21 mouse cellular contexts compared by ENCODE assay signal in genomic region chr7:44726343-44726742, GRCm38 (mm10). TPM values are rescaled to one million over a fixed set of nuclear protein-coding genes. Genes with fewer than 3 reads are reported as not detected.
DNase-seq lines count a peak whose midpoint lies in the region; ATAC-seq and TF ChIP-seq lines count a peak whose summit lies in the region.
"Had no signal": no experiment of that assay in that cellular context is flagged by ENCODE, and none has a peak within 500 bp of the region (broad histone marks: within the 10 kb centered on the region; RNA-seq: fewer than 3 reads in every experiment).

No protein-coding gene starts in this region.

- H3K27me3 ChIP-seq in lung, postnatal 0 days (replicated peaks; ENCODE audit: insufficient read depth, low read length) = no peaks in the 10 kb centered on the region
- H3K27me3 ChIP-seq: forebrain, embryonic 15.5 days; kidney, embryonic 15.5 days; limb, embryonic 13.5 days; lung, embryonic 15.5 days had no signal

- H3K36me3 ChIP-seq in lung, postnatal 0 days (ENCODE audit: insufficient read depth, low read length) = no peaks in the 10 kb centered on the region
- H3K36me3 ChIP-seq: forebrain, embryonic 15.5 days; heart, embryonic 13.5 days; hindbrain, embryonic 13.5 days; kidney, embryonic 15.5 days; limb, embryonic 13.5 days; lung, embryonic 15.5 days had no signal

- no peak for TF ChIP-seq EP300 in lung, postnatal 0 days (IDR thresholded peaks at IDR 0.05)

- H3K9me3 ChIP-seq in lung, postnatal 0 days (ENCODE audit: low read length) = no peaks in the 10 kb centered on the region
- H3K9me3 ChIP-seq: forebrain, embryonic 15.5 days; hindbrain, embryonic 13.5 days; kidney, embryonic 15.5 days; limb, embryonic 13.5 days; lung, embryonic 15.5 days had no signal

- WGBS in lung, postnatal 0 days = 53% methylated on average over 6 of the region's 6 CpGs
- WGBS in lung, adult 2 months = 44% methylated on average over 6 of the region's 6 CpGs

- no peak overlapping the region for H3K4me3 ChIP-seq in lung, postnatal 0 days (ENCODE audit: low read depth, low read length)
- no peak overlapping the region for H3K4me3 ChIP-seq in lung, adult 2 months (replicated peaks; ENCODE audit: extremely low read depth, low read depth, low read length)
- H3K4me3 ChIP-seq: forebrain, embryonic 15.5 days; heart, embryonic 13.5 days; hindbrain, embryonic 13.5 days; kidney, embryonic 15.5 days; limb, embryonic 13.5 days; lung, embryonic 15.5 days had no signal

- no peak overlapping the region for H3K9ac ChIP-seq in lung, postnatal 0 days (replicated peaks; ENCODE audit: low read depth)
- H3K9ac ChIP-seq: forebrain, embryonic 15.5 days; heart, embryonic 13.5 days; hindbrain, embryonic 13.5 days; kidney, embryonic 15.5 days; limb, embryonic 13.5 days; lung, embryonic 15.5 days had no signal

- no peak for TF ChIP-seq POLR2A in lung, adult 2 months (IDR thresholded peaks at IDR 0.05; ENCODE audit: borderline replicate concordance, extremely low read depth, low read depth, low read length)

- H3K4me1 ChIP-seq in lung, postnatal 0 days (ENCODE audit: insufficient read depth, low read depth, low read length) = no peaks in the 10 kb centered on the region
- no peaks in the 10 kb centered on the region for H3K4me1 ChIP-seq in lung, adult 2 months (ENCODE audit: control insufficient read depth, insufficient read depth, low read length)
- H3K4me1 ChIP-seq: forebrain, embryonic 15.5 days; heart, embryonic 13.5 days; kidney, embryonic 15.5 days; limb, embryonic 13.5 days had no signal

- peak; percentile 24 to 38 for DNase-seq in cerebellum, postnatal 10 days
- DNase-seq in lung, postnatal 0 days (ENCODE audit: low spot score) = peak; percentile 45
- no peak for DNase-seq in lung, adult 2 months
- no peak for DNase-seq in yolk sac, embryonic 10.5 days (ENCODE audit: low spot score)
- DNase-seq in embryo, embryonic 11 days = no peak
- DNase-seq: adrenal gland, adult 2 months; cerebellum, postnatal 36 days; gastrocnemius, postnatal 36 days had no signal

- no peak for ATAC-seq in cerebellum, adult (ENCODE audit: insufficient number of reproducible peaks, low FRiP score, low TSS enrichment)
- no peak for ATAC-seq in lung, postnatal 0 days
- ATAC-seq in CD4-positive, CD25-positive, alpha-beta regulatory T cell, adult 4 months = peak; percentile 82
- ATAC-seq in megakaryocyte-erythroid progenitor cell, adult 5-6 weeks (replicated peaks; ENCODE audit: low FRiP score, low TSS enrichment, poor library complexity, severe bottlenecking) = 0 out of 2 replicates have a peak, but pooled peaks have one; percentile 22
- ATAC-seq: forebrain, embryonic 15.5 days; midbrain, embryonic 16.5 days had no signal

- TF ChIP-seq CTCF in lung, postnatal 0 days (IDR thresholded peaks at IDR 0.05) = no peak
- TF ChIP-seq CTCF in lung, adult 2 months (IDR thresholded peaks at IDR 0.05; ENCODE audit: insufficient read depth, low read length) = no peak

- no peak overlapping the region for H3K27ac ChIP-seq in lung, postnatal 0 days (ENCODE audit: low read length)
- H3K27ac ChIP-seq: forebrain, embryonic 15.5 days; heart, embryonic 13.5 days; hindbrain, embryonic 13.5 days; kidney, embryonic 15.5 days; limb, embryonic 13.5 days; stomach, postnatal 0 days had no signal

- H3K4me2 ChIP-seq in lung, postnatal 0 days (replicated peaks; ENCODE audit: low read depth, low read length) = no peak overlapping the region
- H3K4me2 ChIP-seq: forebrain, embryonic 15.5 days; heart, embryonic 13.5 days; hindbrain, embryonic 13.5 days; kidney, embryonic 15.5 days; limb, embryonic 13.5 days; lung, embryonic 15.5 days had no signal

RNA-seq across cellular contexts. Expression of gene Izumo2, which starts 17.8 kb away (rescaled TPM):
- not detected in 2 replicates for polyA plus RNA-seq in lung, postnatal 0 days (2015; fragmentation: Nextera tagmentation; extraction: Ambion mirVana)
- polyA plus RNA-seq in lung, adult 2 months (2012; rRNA removed) = not detected in 2 replicates
- polyA plus RNA-seq in CD4-positive, CD25-positive, alpha-beta regulatory T cell, adult 4 months (2017; shearing (Covaris generic)) = not detected
- total RNA-seq in megakaryocyte-erythroid progenitor cell, adult 5-6 weeks (2014; fragmentation: Nextera tagmentation) = not detected in 2 replicates
- total RNA-seq in megakaryocyte-erythroid progenitor cell, adult 5-6 weeks (2017) = not detected in 2 replicates
- total RNA-seq: adrenal gland, adult 2 months; gastrocnemius, postnatal 36 days; layer of hippocampus, adult 8-10 months had no signal
- polyA plus RNA-seq: adrenal gland, adult 2 months; embryonic facial prominence, embryonic 14.5 days; forebrain, embryonic 15.5 days; heart, embryonic 13.5 days; hindbrain, embryonic 13.5 days; kidney, embryonic 15.5 days; limb, embryonic 13.5 days; lung, embryonic 15.5 days; midbrain, embryonic 16.5 days; stomach, postnatal 0 days had no signal

RNA-seq across cellular contexts. Expression of gene Vrk3, which starts 21.9 kb away (rescaled TPM):
- polyA plus RNA-seq in lung, postnatal 0 days (2015; fragmentation: Nextera tagmentation; extraction: Ambion mirVana) = 45.1 and 48.3 TPM in 2 replicates
- polyA plus RNA-seq in lung, adult 2 months (2012; rRNA removed) = 42.0 and 51.9 TPM in 2 replicates
- polyA plus RNA-seq in CD4-positive, CD25-positive, alpha-beta regulatory T cell, adult 4 months (2017; shearing (Covaris generic)) = 10 to 100 TPM; 79.6 to 97.6 TPM
- total RNA-seq in megakaryocyte-erythroid progenitor cell, adult 5-6 weeks (2014; fragmentation: Nextera tagmentation) = 34.2 and 43.8 TPM in 2 replicates
- total RNA-seq in megakaryocyte-erythroid progenitor cell, adult 5-6 weeks (2017) = 51.5 and 81.2 TPM in 2 replicates

RNA-seq across cellular contexts. Expression of gene Zfp473, which starts 24.5 kb away (rescaled TPM):
- 0.31 and 0.38 TPM in 2 replicates for polyA plus RNA-seq in lung, postnatal 0 days (2015; fragmentation: Nextera tagmentation; extraction: Ambion mirVana)
- 0.15 and 0.18 TPM in 2 replicates for polyA plus RNA-seq in lung, adult 2 months (2012; rRNA removed)
- under 1 TPM; 0.16 to 0.63 TPM for polyA plus RNA-seq in CD4-positive, CD25-positive, alpha-beta regulatory T cell, adult 4 months (2017; shearing (Covaris generic))
- 0.22 and 2.0 TPM in 2 replicates for total RNA-seq in megakaryocyte-erythroid progenitor cell, adult 5-6 weeks (2014; fragmentation: Nextera tagmentation)
- total RNA-seq in megakaryocyte-erythroid progenitor cell, adult 5-6 weeks (2017) = 6.5 TPM in 1 of 2 replicates, not detected in the other
- total RNA-seq: gastrocnemius, postnatal 36 days had no signal

RNA-seq across cellular contexts. Expression of gene Myh14, which starts 55.7 kb away (rescaled TPM):
- polyA plus RNA-seq in lung, postnatal 0 days (2015; fragmentation: Nextera tagmentation; extraction: Ambion mirVana) = 202 and 215 TPM in 2 replicates
- 223 and 227 TPM in 2 replicates for polyA plus RNA-seq in lung, adult 2 months (2012; rRNA removed)
- polyA plus RNA-seq in CD4-positive, CD25-positive, alpha-beta regulatory T cell, adult 4 months (2017; shearing (Covaris generic)) = not detected
- not detected in 2 replicates for total RNA-seq in megakaryocyte-erythroid progenitor cell, adult 5-6 weeks (2014; fragmentation: Nextera tagmentation)
- total RNA-seq in megakaryocyte-erythroid progenitor cell, adult 5-6 weeks (2017) = not detected in 2 replicates

Comparison
In these comparisons a context has a peak if more than half of its experiments do, and no peak if none do; other contexts are left out.
1. DNase-seq: peak in cerebellum, postnatal 10 days (2 of 2) and lung, postnatal 0 days (single experiment); none in lung, adult 2 months (single experiment), yolk sac, embryonic 10.5 days (single experiment) and embryo, embryonic 11 days (single experiment).
2. ATAC-seq: peak in CD4-positive, CD25-positive, alpha-beta regulatory T cell, adult 4 months (single experiment) and megakaryocyte-erythroid progenitor cell, adult 5-6 weeks (single experiment); none in cerebellum, adult (single experiment) and lung, postnatal 0 days (single experiment).